Mouse (Mus musculus) forebrain, embryonic 14.5 days (tissue): Measurements from ENCODE around the gene Fkbp5. TPM values are rescaled to one million over a fixed set of nuclear protein-coding genes. Genes with fewer than 3 reads are reported as not detected.

Experiments
- ATAC-seq: fragments of 200-750 bp; cut with Nextera tagmentation; 2 replicates; pipeline ENCODE4 v1.8.0; 2017; ENCODE audit warnings: mild to moderate bottlenecking, moderate library complexity
- DNase-seq: peaks from one replicate; pipeline ENCODE4 v3.0.0-alpha.2; 2015; ENCODE audit warnings: low spot score
- H3K27ac ChIP-seq: fragments of 300-500 bp; sonication (generic); 2 replicates; pipeline ENCODE4 v1.5.1; 2014; ENCODE audit warnings: low read depth, mild to moderate bottlenecking, control low read depth, low read length, moderate library complexity
- H3K27me3 ChIP-seq: fragments of 300-500 bp; sonication (generic); replicated peaks from 2 replicates; pipeline ENCODE4 v1.6.1; 2014; ENCODE audit warnings: low read length, control low read depth, mixed read lengths; ENCODE audit not compliant: control insufficient read depth, insufficient read depth
- H3K36me3 ChIP-seq: fragments of 300-500 bp; sonication (generic); 2 replicates; pipeline ENCODE4 v1.6.1; 2014; ENCODE audit warnings: low read length, control low read depth; ENCODE audit not compliant: control insufficient read depth, insufficient read depth
- H3K4me1 ChIP-seq: fragments of 300-500 bp; sonication (generic); 2 replicates; pipeline ENCODE4 v1.6.1; 2014; ENCODE audit warnings: antibody characterized with exemption, low read length, control low read depth; ENCODE audit not compliant: control insufficient read depth, insufficient read depth
- H3K4me2 ChIP-seq: fragments of 300-500 bp; sonication (generic); 2 replicates; pipeline ENCODE4 v1.6.1; 2014; ENCODE audit warnings: mild to moderate bottlenecking, control low read depth, low read length
- H3K4me3 ChIP-seq: fragments of 300-500 bp; sonication (generic); 2 replicates; pipeline ENCODE4 v1.5.1; 2014; ENCODE audit warnings: low read depth, low read length, control low read depth
- H3K9ac ChIP-seq: fragments of 300-500 bp; sonication (generic); 2 replicates; pipeline ENCODE4 v1.6.1; 2014; ENCODE audit warnings: mild to moderate bottlenecking, low read length, control low read depth, moderate library complexity
- H3K9me3 ChIP-seq: fragments of 300-500 bp; sonication (generic); replicated peaks from 2 replicates; pipeline ENCODE4 v1.6.1; 2016; ENCODE audit warnings: low read length, control low read depth, mixed read lengths; ENCODE audit not compliant: control insufficient read depth
- WGBS: fragments of 180-500 bp; shearing (Covaris S2); extraction: QIAGEN DNeasy Blood & Tissue Kit; methylation state at CpG from one replicate; pipeline ENCODE4 v1.1.7; 2014; 5-methylcytosine and 5-hydroxymethylcytosine counted together
- polyA plus RNA-seq: library from polyadenylated mRNA; unstranded; fragments of >200 nt; fragmentation: Nextera tagmentation; extraction: Ambion mirVana; gene quantifications from 2 replicates; pipeline ENCODE4 v1.2.1, GENCODE M21; 2014

Fkbp5 gene
- polyA plus RNA-seq, 1 experiment from 2014 or later, result 11.7 TPM

- H3K27me3 ChIP-seq, result 0 out of 2 replicates have a peak, but pooled peaks cover 4% of the 10 kb centered on the region
- H3K4me2 ChIP-seq, result no peak overlapping the region
- ATAC-seq, result peak; percentile 56; the same call in 1 of the 2 replicates
- H3K4me3 ChIP-seq, result no peak overlapping the region
- H3K9me3 ChIP-seq, result no peaks in the 10 kb centered on the region
- H3K4me1 ChIP-seq, result peaks cover 3% of the 10 kb centered on the region; the same call in 1 of the 2 replicates
- WGBS, result 4% methylated on average over 6 of the region's 6 CpGs
- no peaks in the 10 kb centered on the region for H3K36me3 ChIP-seq
- H3K27ac ChIP-seq, result no peak overlapping the region
- peak; percentile 92 for DNase-seq
- H3K9ac ChIP-seq, result no peak overlapping the region
These were observed 10.7 kb upstream of the Fkbp5 start for GRCm38 (mm10) chr17:28528043-28528351.

DNA sequence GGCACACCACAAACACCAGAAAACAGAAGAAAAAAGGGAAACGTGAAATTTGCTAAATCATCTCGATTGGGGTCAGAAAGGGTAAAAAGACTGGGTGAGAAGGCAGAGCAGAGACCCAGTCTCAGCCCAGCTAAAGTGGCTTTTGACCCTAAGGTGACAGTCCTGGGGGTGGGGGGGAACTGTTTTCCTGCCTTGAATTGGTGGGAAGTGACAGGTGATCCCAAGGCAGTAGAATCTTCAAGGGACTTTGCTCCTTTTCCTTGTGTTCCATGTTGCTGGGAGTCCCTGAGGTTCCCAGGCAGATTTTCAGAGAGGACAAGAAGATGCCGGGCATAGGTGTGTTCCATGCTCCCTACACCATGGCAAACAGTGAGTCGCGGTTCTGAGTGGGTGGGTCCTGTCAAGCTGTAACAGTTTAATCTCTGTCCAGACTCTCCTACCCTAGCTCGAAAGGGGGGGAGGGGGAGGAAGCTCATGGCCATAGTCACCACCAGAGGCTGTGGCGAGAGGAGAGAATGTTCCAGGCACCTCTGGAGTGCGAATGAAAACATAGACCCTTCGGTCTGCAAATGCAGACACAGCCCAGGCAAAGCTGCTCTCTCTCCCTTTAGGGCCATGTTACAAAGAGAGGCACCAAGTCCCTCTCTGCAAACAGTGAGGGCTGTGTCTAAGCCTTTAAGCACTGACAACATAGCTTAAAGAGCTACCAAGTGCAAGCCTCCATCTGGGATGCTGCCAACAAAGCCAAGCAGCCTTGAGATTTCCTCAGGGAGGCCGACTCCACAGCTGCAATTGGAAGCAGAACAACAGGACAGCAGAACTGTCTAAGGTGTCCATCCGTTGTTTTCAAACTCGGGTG is 10.1 kb upstream of the Fkbp5 start:
- Histone ChIP-seq H3K9ac (no peak overlapping the region), H3K36me3 (no peaks in the 10 kb centered on the region), H3K27ac (no peak overlapping the region), H3K4me2 (no peak overlapping the region), H3K4me3 (no peak overlapping the region), H3K4me1 (peaks cover 3% of the 10 kb centered on the region; the same call in 1 of the 2 replicates), H3K9me3 (no peaks in the 10 kb centered on the region), H3K27me3 (0 out of 2 replicates have a peak, but pooled peaks cover 4% of the 10 kb centered on the region)
- 50% methylated on average over 12 of the region's 12 CpGs for WGBS
- no peak for DNase-seq
- no peak for ATAC-seq

- Histone ChIP-seq H3K27me3 (0 out of 2 replicates have a peak, but pooled peaks cover 5% of the 10 kb centered on the region), H3K9ac (no peak overlapping the region), H3K4me3 (no peak overlapping the region), H3K4me1 (peaks cover 3% of the 10 kb centered on the region; the same call in 1 of the 2 replicates), H3K36me3 (no peaks in the 10 kb centered on the region), H3K4me2 (no peak overlapping the region), H3K27ac (no peak overlapping the region), H3K9me3 (no peaks in the 10 kb centered on the region)
- WGBS, result 73% methylated on average over 4 of the region's 4 CpGs
- DNase-seq (no peak), ATAC-seq (no peak)
These were observed 7.6 kb upstream of the Fkbp5 start for GRCm38 (mm10) chr17:28524831-28525430.

GRCm38 (mm10) chr17:28524009-28524695 is 6.8 kb upstream of the Fkbp5 start:
- ATAC-seq (no peak), DNase-seq (no peak)
- Histone ChIP-seq H3K9me3 (no peaks in the 10 kb centered on the region), H3K27me3 (0 out of 2 replicates have a peak, but pooled peaks cover 5% of the 10 kb centered on the region), H3K4me1 (peaks cover 3% of the 10 kb centered on the region; the same call in 1 of the 2 replicates), H3K4me2 (peak overlapping the region; percentile 92), H3K27ac (no peak overlapping the region), H3K36me3 (no peaks in the 10 kb centered on the region), H3K4me3 (no peak overlapping the region), H3K9ac (no peak overlapping the region)
- 89% methylated on average over 23 of the region's 23 CpGs for WGBS

GRCm38 (mm10) chr17:28523355-28524008 is 6.2 kb upstream of the Fkbp5 start:
- 0 out of 2 replicates have a peak, but pooled peaks cover 5% of the 10 kb centered on the region for H3K27me3 ChIP-seq
- no peak for DNase-seq
- H3K4me3 ChIP-seq, result peak overlapping the region; percentile 74
- 8% methylated on average over 28 of the region's 28 CpGs for WGBS
- H3K9me3 ChIP-seq, result no peaks in the 10 kb centered on the region
- H3K4me1 ChIP-seq, result peaks cover 6% of the 10 kb centered on the region
- H3K4me2 ChIP-seq, result peak overlapping the region; percentile 92
- no peaks in the 10 kb centered on the region for H3K36me3 ChIP-seq
- H3K27ac ChIP-seq, result peak overlapping the region; percentile 88; the same call in 1 of the 2 replicates
- no peak; the same call in 1 of the 2 replicates for ATAC-seq
- peak overlapping the region; percentile 86 for H3K9ac ChIP-seq

GRCm38 (mm10) chr17:28522623-28523354 is 5.5 kb upstream of the Fkbp5 start:
- ATAC-seq, result peak; percentile 84
- Histone ChIP-seq H3K9ac (peak overlapping the region; percentile 86), H3K36me3 (no peaks in the 10 kb centered on the region), H3K27me3 (0 out of 2 replicates have a peak, but pooled peaks cover 5% of the 10 kb centered on the region), H3K4me1 (peaks cover 11% of the 10 kb centered on the region), H3K9me3 (no peaks in the 10 kb centered on the region), H3K4me3 (peak overlapping the region; percentile 74), H3K4me2 (peak overlapping the region; percentile 92), H3K27ac (peak overlapping the region; percentile 88)
- WGBS, result under 1% methylated on average over 52 of the region's 66 CpGs
- DNase-seq, result peak; percentile 95

DNA sequence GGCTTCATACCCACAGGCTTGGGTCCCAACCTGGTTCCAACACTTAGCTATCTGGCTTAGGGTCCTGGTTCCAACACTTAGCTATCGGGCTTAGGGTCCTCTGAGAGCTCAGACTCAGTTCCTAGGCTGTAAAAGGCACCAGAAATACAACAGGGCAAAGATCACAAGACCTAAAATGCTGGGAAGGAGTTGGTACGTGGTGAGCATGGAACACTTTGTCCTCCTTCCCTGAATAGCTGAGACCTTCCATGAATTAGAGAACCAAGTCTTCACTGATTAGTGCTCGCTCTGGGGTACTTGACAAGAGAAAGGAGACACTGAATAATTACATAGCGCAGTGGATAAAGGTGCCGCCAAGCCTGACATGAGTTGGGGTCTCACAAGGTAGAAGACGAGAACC is 4.6 kb upstream of the Fkbp5 start:
- no peak for ATAC-seq
- Histone ChIP-seq H3K9ac (no peak overlapping the region), H3K4me1 (peaks cover 15% of the 10 kb centered on the region), H3K27me3 (0 out of 2 replicates have a peak, but pooled peaks cover 5% of the 10 kb centered on the region), H3K9me3 (no peaks in the 10 kb centered on the region), H3K36me3 (no peaks in the 10 kb centered on the region), H3K4me2 (peak overlapping the region; percentile 92), H3K27ac (no peak overlapping the region; the same call in 1 of the 2 replicates), H3K4me3 (peak overlapping the region; percentile 74; the same call in 1 of the 2 replicates)
- 31% methylated on average over 6 of the region's 6 CpGs for WGBS
- DNase-seq, result no peak
